Mouse (Mus musculus) hindbrain, embryonic 11.5 days (tissue): ENCODE results near the gene Ergic2. TPM values are rescaled to one million over a fixed set of nuclear protein-coding genes. Genes with fewer than 3 reads are reported as not detected.
A peak's percentile ranks its signal among the peaks of the same experiment; 100 is the strongest.

Experiments
- ATAC-seq: fragments of 200-750 bp; cut with Nextera tagmentation; 2 replicates; pipeline ENCODE4 v1.8.0; 2017; ENCODE audit warnings: mild to moderate bottlenecking, moderate TSS enrichment, moderate library complexity; ENCODE audit not compliant: low FRiP score
- DNase-seq: peaks from one replicate; pipeline ENCODE4 v3.0.0-alpha.2; 2015; ENCODE audit warnings: low spot score
- H3K27ac ChIP-seq: fragments of 300-500 bp; sonication (generic); 2 replicates; pipeline ENCODE4 v1.5.1; 2014; ENCODE audit warnings: mild to moderate bottlenecking, low read depth, low read length
- H3K27me3 ChIP-seq: fragments of 300-500 bp; sonication (generic); 2 replicates; pipeline ENCODE4 v1.6.1; 2014; ENCODE audit warnings: mild to moderate bottlenecking, low read length, moderate library complexity, mixed read lengths; ENCODE audit not compliant: control insufficient read depth, insufficient read depth
- H3K36me3 ChIP-seq: fragments of 300-500 bp; sonication (generic); 2 replicates; pipeline ENCODE4 v1.6.1; 2014; ENCODE audit warnings: mild to moderate bottlenecking, low read length, moderate library complexity, mixed read lengths; ENCODE audit not compliant: control insufficient read depth, insufficient read depth
- H3K4me1 ChIP-seq: fragments of 300-500 bp; sonication (generic); replicated peaks from 2 replicates; pipeline ENCODE4 v1.6.1; 2014; ENCODE audit warnings: low read length, mixed read lengths; ENCODE audit not compliant: control insufficient read depth, insufficient read depth
- H3K4me2 ChIP-seq: fragments of 300-500 bp; sonication (generic); replicated peaks from 2 replicates; pipeline ENCODE4 v1.6.1; 2014; ENCODE audit warnings: mild to moderate bottlenecking, low read depth, low read length
- H3K4me3 ChIP-seq: fragments of 300-500 bp; sonication (generic); 2 replicates; pipeline ENCODE4 v1.5.1; 2014; ENCODE audit warnings: low read depth, low read length
- H3K9ac ChIP-seq: fragments of 300-500 bp; sonication (generic); 2 replicates; pipeline ENCODE4 v1.6.1; 2014; ENCODE audit warnings: low read depth, low read length
- H3K9me3 ChIP-seq: fragments of 300-500 bp; sonication (generic); 2 replicates; pipeline ENCODE4 v1.6.1; 2016; ENCODE audit warnings: low read length; ENCODE audit not compliant: control insufficient read depth
- WGBS: fragments of 180-500 bp; shearing (Covaris S2); extraction: QIAGEN DNeasy Blood & Tissue Kit; methylation state at CpG from one replicate; pipeline ENCODE4 v1.1.7; 2014; 5-methylcytosine and 5-hydroxymethylcytosine counted together
- polyA plus RNA-seq: library from polyadenylated mRNA; unstranded; fragments of >200 nt; fragmentation: Nextera tagmentation; extraction: Ambion mirVana; gene quantifications from 2 replicates; pipeline ENCODE4 v1.2.1, GENCODE M21; 2014

Gene Ergic2
- 229 and 261 TPM in 2 replicates for polyA plus RNA-seq

DNA sequence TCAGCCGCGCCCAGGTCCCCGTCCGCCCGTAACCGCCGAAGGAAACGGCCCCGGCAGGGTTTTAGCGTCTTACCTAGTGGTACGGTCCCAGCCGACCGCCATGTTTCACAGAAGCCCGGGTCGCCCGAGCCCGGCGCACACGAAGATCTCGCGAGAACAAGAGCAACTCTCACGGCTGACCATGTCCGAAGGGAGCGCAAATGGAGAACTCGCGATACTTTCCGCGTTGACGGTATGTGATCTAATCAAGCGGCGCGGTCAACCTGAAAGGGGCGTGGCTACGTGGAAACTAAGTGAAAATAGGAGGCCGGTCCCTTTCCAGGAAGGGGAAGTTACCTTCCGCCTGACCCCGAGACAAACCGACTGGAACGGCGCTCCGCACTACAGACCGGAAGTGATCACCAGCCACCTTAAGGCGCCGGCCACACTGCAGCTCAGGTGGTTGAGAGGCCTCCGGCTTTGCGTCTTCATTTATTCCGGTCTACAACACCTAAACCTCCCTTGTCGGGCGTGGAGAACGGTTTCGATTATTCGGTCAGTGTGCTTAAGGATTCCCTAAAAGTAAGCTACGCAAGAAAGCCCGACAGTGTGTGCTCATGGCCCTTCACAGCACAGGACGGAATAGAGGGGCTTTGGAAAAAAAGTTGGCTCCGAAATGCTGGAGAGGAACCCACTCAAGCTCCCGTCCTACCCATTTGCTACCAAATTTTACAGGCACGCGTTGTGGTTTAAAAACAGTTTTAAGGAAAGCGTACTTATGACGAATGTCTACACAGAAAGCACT is at the start of gene Ergic2:
Ergic2 (minus strand) TSS at position 478 of the 784 bp plus-strand sequence.
- ATAC-seq (peak; percentile 99), DNase-seq (peak; percentile 99)
- peak within 1 kb of the TSS; percentile 54 for H3K4me2 ChIP-seq
- peak within 1 kb of the TSS; percentile 93 for H3K9ac ChIP-seq
- H3K27me3 ChIP-seq, result no peaks in the 10 kb centered on the region
- no peaks in the 10 kb centered on the region for H3K9me3 ChIP-seq
- H3K4me1 ChIP-seq, result no peaks in the 10 kb centered on the region
- WGBS, result under 1% methylated on average over 61 of the region's 61 CpGs
- peak within 1 kb of the TSS; percentile 87 for H3K27ac ChIP-seq
- H3K36me3 ChIP-seq, result no peaks in the 10 kb centered on the region
- peak within 1 kb of the TSS; percentile 75 for H3K4me3 ChIP-seq

DNA sequence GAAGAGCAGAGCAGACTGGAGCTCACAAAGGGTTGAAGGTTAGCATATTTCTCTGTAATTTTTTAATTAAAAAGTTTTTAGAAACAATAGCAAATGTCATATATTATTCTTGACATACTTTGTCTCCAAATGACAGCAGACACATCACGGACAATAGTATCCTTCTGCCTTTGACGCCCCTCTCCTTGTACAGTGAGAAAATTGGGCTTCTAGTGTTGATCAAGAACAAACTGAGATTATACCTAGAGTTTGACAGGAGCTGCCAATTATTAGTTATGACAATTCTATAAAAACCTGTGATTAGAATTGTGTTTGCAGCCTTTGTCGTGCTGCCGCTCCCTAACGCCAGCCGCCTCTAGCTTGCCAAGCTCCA is 48.5 kb upstream of the Ergic2 start:
- Histone ChIP-seq H3K27ac (peak overlapping the region; percentile 45), H3K4me3 (no peak overlapping the region), H3K4me1 (no peaks in the 10 kb centered on the region), H3K9ac (no peak overlapping the region), H3K4me2 (no peak overlapping the region), H3K36me3 (no peaks in the 10 kb centered on the region), H3K9me3 (no peaks in the 10 kb centered on the region), H3K27me3 (no peaks in the 10 kb centered on the region)
- WGBS, result 87% methylated on average over 6 of the region's 6 CpGs
- DNase-seq, result no peak
- ATAC-seq, result no peak

- H3K27ac ChIP-seq, result peak overlapping the region; percentile 45; the same call in 1 of the 2 replicates
- peak; percentile 90 for ATAC-seq
These were observed 48.0 kb upstream of the Ergic2 start for GRCm38 (mm10) chr6:148259979-148260728.

GRCm38 (mm10) chr6:148259074-148259473 is 46.9 kb upstream of the Ergic2 start:
- ATAC-seq (no peak), DNase-seq (no peak)
- WGBS, result 70% methylated on average over 8 of the region's 8 CpGs
- Histone ChIP-seq H3K4me2 (no peak overlapping the region), H3K9me3 (no peaks in the 10 kb centered on the region), H3K36me3 (no peaks in the 10 kb centered on the region), H3K4me3 (no peak overlapping the region), H3K27me3 (no peaks in the 10 kb centered on the region), H3K4me1 (no peaks in the 10 kb centered on the region), H3K27ac (no peak overlapping the region), H3K9ac (no peak overlapping the region)

More at GRCm38 (mm10) chr6:148259979-148260728, 48.0 kb upstream of the Ergic2 start:
- H3K9ac ChIP-seq, result no peak overlapping the region
- H3K27me3 ChIP-seq, result no peaks in the 10 kb centered on the region
- H3K9me3 ChIP-seq, result no peaks in the 10 kb centered on the region
- H3K4me3 ChIP-seq, result no peak overlapping the region
- no peak overlapping the region for H3K4me2 ChIP-seq
- DNase-seq, result peak; percentile 61
- 51% methylated on average over 4 of the region's 4 CpGs for WGBS
- no peaks in the 10 kb centered on the region for H3K4me1 ChIP-seq
- no peaks in the 10 kb centered on the region for H3K36me3 ChIP-seq

- Histone ChIP-seq H3K9ac (no peak overlapping the region), H3K36me3 (no peaks in the 10 kb centered on the region), H3K4me3 (no peak overlapping the region), H3K27me3 (no peaks in the 10 kb centered on the region), H3K27ac (no peak overlapping the region), H3K4me2 (no peak overlapping the region), H3K4me1 (no peaks in the 10 kb centered on the region), H3K9me3 (no peaks in the 10 kb centered on the region)
- WGBS, result 83% methylated on average over 2 of the region's 2 CpGs
- DNase-seq (no peak), ATAC-seq (no peak)
These were observed 45.6 kb upstream of the Ergic2 start for GRCm38 (mm10) chr6:148257805-148258204.

- WGBS, result 91% methylated on average over 3 of the region's 3 CpGs
- no peak for ATAC-seq
These were observed 43.9 kb upstream of the Ergic2 start for GRCm38 (mm10) chr6:148256109-148256508.

DNA sequence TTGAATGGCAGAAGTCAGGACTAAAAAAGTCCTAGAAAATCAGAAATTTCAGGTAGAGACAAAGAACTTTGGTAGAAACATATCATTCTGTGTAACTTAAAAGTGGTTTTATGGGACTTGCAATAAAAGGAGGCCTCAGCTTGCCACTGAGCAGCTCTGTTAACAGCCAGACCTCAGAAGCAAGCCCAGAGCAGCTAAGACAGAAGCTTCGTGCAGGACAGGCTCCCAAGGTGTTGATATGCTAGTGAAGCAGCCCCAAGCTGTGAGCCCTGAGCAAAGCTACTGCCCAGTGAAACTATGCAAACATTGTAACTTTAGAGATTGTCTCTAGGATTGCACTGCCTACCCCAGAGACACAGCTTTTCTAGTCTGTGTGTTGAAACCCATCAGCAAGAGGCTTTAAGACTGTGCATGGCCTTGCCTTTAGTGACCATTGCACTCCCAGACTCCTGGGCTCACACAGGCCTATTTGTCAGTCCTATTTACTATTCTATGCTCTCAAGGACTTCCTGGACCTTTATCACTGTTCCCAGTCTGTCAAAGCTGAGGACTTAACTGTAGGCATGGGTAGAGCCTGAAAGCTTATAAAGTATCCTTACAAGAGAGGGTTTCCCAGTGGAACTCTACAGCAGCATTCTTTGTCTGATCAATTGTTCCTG is 43.4 kb upstream of the Ergic2 start:
- Histone ChIP-seq H3K27ac (no peak overlapping the region), H3K4me1 (no peaks in the 10 kb centered on the region)
- 44% methylated on average over 1 of the region's 1 CpGs for WGBS

More at GRCm38 (mm10) chr6:148256109-148256508, 43.9 kb upstream of the Ergic2 start:
- no peak for DNase-seq
- H3K9ac ChIP-seq, result no peak overlapping the region
- H3K9me3 ChIP-seq, result no peaks in the 10 kb centered on the region
- no peak overlapping the region for H3K4me2 ChIP-seq
- no peaks in the 10 kb centered on the region for H3K27me3 ChIP-seq
- H3K4me1 ChIP-seq, result no peaks in the 10 kb centered on the region
- H3K36me3 ChIP-seq, result no peaks in the 10 kb centered on the region
- no peak overlapping the region for H3K27ac ChIP-seq
- no peak overlapping the region for H3K4me3 ChIP-seq

GRCm38 (mm10) chr6:148249221-148249620 is 37.0 kb upstream of the Ergic2 start:
- no peak overlapping the region for H3K4me3 ChIP-seq
- no peaks in the 10 kb centered on the region for H3K27me3 ChIP-seq
- H3K4me2 ChIP-seq, result no peak overlapping the region
- no peak for DNase-seq
- no peaks in the 10 kb centered on the region for H3K36me3 ChIP-seq
- H3K9ac ChIP-seq, result no peak overlapping the region
- H3K9me3 ChIP-seq, result no peaks in the 10 kb centered on the region
- H3K4me1 ChIP-seq, result no peaks in the 10 kb centered on the region
- no peak for ATAC-seq
- WGBS, result 79% methylated on average over 3 of the region's 3 CpGs
- no peak overlapping the region for H3K27ac ChIP-seq

More for the DNA sequence above, 43.4 kb upstream of the Ergic2 start:
- Histone ChIP-seq H3K4me2 (no peak overlapping the region), H3K4me3 (no peak overlapping the region), H3K9ac (no peak overlapping the region), H3K36me3 (no peaks in the 10 kb centered on the region), H3K27me3 (no peaks in the 10 kb centered on the region), H3K9me3 (no peaks in the 10 kb centered on the region)
- DNase-seq (no peak), ATAC-seq (no peak)
